Mouse (Mus musculus) limb, embryonic 14.5 days (tissue): ENCODE measurements around the gene Gclm. TPM values are rescaled to one million over a fixed set of nuclear protein-coding genes. Genes with fewer than 3 reads are reported as not detected.

Experiments used
- ATAC-seq: fragments of 200-750 bp; cut with Nextera tagmentation; 2 replicates; pipeline ENCODE4 v1.8.0; 2017; ENCODE audit warnings: low read depth, moderate number of reproducible peaks, moderate TSS enrichment; ENCODE audit not compliant: low FRiP score
- DNase-seq: peaks from one replicate; pipeline ENCODE4 v3.0.0-alpha.2; 2015; ENCODE audit warnings: low spot score
- H3K27ac ChIP-seq: fragments of 300-500 bp; sonication (generic); replicated peaks from 2 replicates; pipeline ENCODE4 v1.5.1; 2014; ENCODE audit warnings: low read depth, mild to moderate bottlenecking, low read length, moderate library complexity, mixed read lengths
- H3K27me3 ChIP-seq: fragments of 300-500 bp; sonication (generic); 2 replicates; pipeline ENCODE4 v1.6.1; 2014; ENCODE audit warnings: low read length, mixed read lengths; ENCODE audit not compliant: control insufficient read depth, insufficient read depth
- H3K36me3 ChIP-seq: fragments of 300-500 bp; sonication (generic); 2 replicates; pipeline ENCODE4 v1.6.1; 2014; ENCODE audit warnings: mild to moderate bottlenecking, low read length, moderate library complexity, mixed read lengths; ENCODE audit not compliant: control insufficient read depth, insufficient read depth
- H3K4me1 ChIP-seq: fragments of 300-500 bp; sonication (generic); 2 replicates; pipeline ENCODE4 v1.6.1; 2014; ENCODE audit warnings: antibody characterized with exemption, low read length, mixed read lengths; ENCODE audit not compliant: control insufficient read depth, insufficient read depth
- H3K4me2 ChIP-seq: fragments of 300-500 bp; sonication (generic); replicated peaks from 2 replicates; pipeline ENCODE4 v1.6.1; 2014; ENCODE audit warnings: low read depth, mild to moderate bottlenecking, low read length, moderate library complexity; ENCODE audit not compliant: severe bottlenecking
- H3K4me3 ChIP-seq: fragments of 300-500 bp; sonication (generic); replicated peaks from 2 replicates; pipeline ENCODE4 v1.5.1; 2014; ENCODE audit warnings: low read length
- H3K9ac ChIP-seq: fragments of 300-500 bp; sonication (generic); 2 replicates; pipeline ENCODE4 v1.6.1; 2014; ENCODE audit warnings: mild to moderate bottlenecking, low read depth, low read length, moderate library complexity; ENCODE audit not compliant: severe bottlenecking
- H3K9me3 ChIP-seq: fragments of 300-500 bp; sonication (generic); 2 replicates; pipeline ENCODE4 v1.6.1; 2016; ENCODE audit warnings: low read length; ENCODE audit not compliant: control insufficient read depth
- POLR2A ChIP-seq: fragments of 200-500 bp; IDR thresholded peaks from 2 replicates; pipeline ENCODE4 v1.8.0; 2012; ENCODE audit warnings: inconsistent platforms, mild to moderate bottlenecking, moderate library complexity, borderline replicate concordance; ENCODE audit not compliant: insufficient read depth, insufficient read length; ENCODE audit errors: extremely low read depth
- WGBS: fragments of 180-500 bp; shearing (Covaris S2); extraction: QIAGEN DNeasy Blood & Tissue Kit; methylation state at CpG from one replicate; pipeline ENCODE4 v1.1.7; 2014; 5-methylcytosine and 5-hydroxymethylcytosine counted together
- polyA plus RNA-seq, 2 experiments: library from polyadenylated mRNA; depleted of rRNA in 1 of 2; stranded (reverse) in 1 of 2; unstranded in 1 of 2; fragments of >200 nt; fragmentation: Nextera tagmentation in 1 of 2; extraction: Ambion mirVana in 1 of 2; gene quantifications; 2 replicates each; pipeline versions ENCODE4 v1.2.1 to v1.2.3; 2012 to 2014

Gene Gclm
- polyA plus RNA-seq, 2 experiments, result 30.4 to 58.4 TPM

DNA sequence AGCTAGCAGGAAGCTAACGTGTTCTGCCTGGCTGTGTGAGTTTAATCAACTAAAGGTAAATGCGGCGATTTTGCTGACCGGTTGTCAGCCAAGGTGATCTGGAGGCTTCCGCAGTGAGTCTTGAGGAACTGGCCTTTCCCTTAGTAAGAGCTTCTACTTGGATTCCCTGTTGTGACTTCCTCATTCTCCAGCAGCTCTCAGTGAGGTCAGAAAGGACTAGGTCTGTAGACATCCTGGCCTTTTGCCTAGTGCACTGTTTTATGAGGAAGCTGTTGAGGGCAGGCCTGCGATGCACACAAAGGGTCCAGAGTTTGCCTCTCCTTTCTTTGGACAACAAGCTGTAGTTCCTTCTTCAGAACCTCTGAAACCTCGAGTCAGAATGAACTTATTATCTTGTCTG is 45.3 kb downstream of the Gclm start:
- 76% methylated on average over 7 of the region's 7 CpGs for WGBS
- ATAC-seq (no peak), DNase-seq (peak; percentile 25)
- Histone ChIP-seq H3K27me3 (no peaks in the 10 kb centered on the region), H3K27ac (no peak overlapping the region), H3K36me3 (peaks cover 3% of the 10 kb centered on the region), H3K4me1 (peaks cover 15% of the 10 kb centered on the region), H3K4me3 (no peak overlapping the region), H3K9me3 (no peaks in the 10 kb centered on the region), H3K4me2 (no peak overlapping the region), H3K9ac (no peak overlapping the region)
- TF ChIP-seq POLR2A, result no peak

DNA sequence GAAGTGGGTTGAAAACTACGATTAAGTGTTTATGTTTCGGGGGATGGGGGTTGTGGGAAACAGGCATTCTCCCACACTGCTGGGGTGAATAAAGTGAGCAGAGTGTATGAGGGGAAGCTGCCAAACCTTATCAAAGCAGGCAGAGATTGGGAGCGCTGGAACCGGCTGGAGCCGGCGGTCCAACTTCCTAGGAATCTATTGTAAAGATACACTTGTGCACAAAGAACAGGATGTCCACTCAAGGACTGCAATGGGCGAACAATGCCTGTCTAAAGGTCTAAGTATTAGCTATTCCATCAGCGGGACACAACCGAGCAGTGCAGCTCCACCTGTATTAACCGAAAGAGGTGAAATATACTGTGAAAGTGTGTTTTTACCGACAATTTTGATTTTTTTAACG is 46.5 kb downstream of the Gclm start:
- TF ChIP-seq POLR2A, result no peak
- H3K4me3 ChIP-seq, result peak overlapping the region; percentile 61
- DNase-seq, result no peak
- no peak for ATAC-seq
- no peaks in the 10 kb centered on the region for H3K27me3 ChIP-seq
- H3K9me3 ChIP-seq, result no peaks in the 10 kb centered on the region
- peak overlapping the region; percentile 70 for H3K4me2 ChIP-seq
- no peaks in the 10 kb centered on the region for H3K36me3 ChIP-seq
- H3K4me1 ChIP-seq, result peaks cover 21% of the 10 kb centered on the region
- no peak overlapping the region for H3K9ac ChIP-seq
- 65% methylated on average over 12 of the region's 12 CpGs for WGBS
- H3K27ac ChIP-seq, result no peak overlapping the region

DNA sequence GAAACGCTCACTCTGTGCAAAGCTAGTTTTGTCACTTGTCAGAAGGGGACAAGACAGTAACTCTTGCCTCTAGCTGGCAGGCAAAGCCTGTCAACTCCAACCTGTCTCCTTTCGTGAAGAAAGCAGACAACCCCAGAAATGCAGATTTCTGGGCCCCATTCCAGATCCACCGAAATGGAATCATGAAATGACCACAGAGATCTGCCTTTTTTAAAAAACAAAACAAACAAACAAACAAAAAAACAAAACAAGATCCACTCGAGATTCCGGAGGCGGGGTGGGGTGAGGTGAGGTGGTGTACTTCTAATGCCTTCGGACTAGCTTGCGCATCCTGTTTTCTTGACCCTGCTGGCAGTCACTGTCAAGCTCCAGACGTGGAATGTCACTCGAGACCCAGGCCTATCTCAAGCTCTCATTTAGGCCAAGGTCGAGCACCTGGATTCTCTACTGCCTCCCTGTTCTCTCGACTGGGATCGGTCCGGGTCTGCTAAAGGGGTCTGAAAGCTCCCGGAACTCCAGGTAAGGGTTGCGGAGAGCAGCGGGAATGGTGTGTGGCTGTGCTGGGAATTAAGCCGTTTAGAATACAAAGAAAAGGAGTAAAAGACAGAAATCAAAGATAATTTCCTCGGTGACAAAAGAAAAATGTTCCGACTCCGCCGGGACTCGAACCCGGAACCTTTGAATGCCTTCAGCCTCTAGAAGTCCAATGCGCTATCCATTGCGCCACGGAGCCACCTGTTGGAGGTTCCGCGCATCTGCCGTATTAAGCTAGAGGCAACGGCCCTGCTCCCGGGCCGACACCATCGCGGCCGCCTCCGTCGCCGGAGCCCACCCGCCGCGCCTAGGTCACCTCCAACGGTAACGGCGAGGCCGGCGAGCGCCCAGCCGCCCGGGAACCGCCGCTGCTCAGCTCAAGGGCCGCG is 47.2 kb downstream of the Gclm start:
- DNase-seq (peak; percentile 90), ATAC-seq (peak; percentile 80)
- 8% methylated on average over 47 of the region's 54 CpGs for WGBS
- peaks cover 23% of the 10 kb centered on the region for H3K4me1 ChIP-seq
- peak overlapping the region; percentile 92 for H3K9ac ChIP-seq
- H3K36me3 ChIP-seq, result no peaks in the 10 kb centered on the region
- TF ChIP-seq POLR2A, result no peak
- peak overlapping the region; percentile 97 for H3K27ac ChIP-seq
- no peaks in the 10 kb centered on the region for H3K9me3 ChIP-seq
- H3K4me2 ChIP-seq, result peak overlapping the region; percentile 70
- no peaks in the 10 kb centered on the region for H3K27me3 ChIP-seq
- H3K4me3 ChIP-seq, result peak overlapping the region; percentile 61

DNA sequence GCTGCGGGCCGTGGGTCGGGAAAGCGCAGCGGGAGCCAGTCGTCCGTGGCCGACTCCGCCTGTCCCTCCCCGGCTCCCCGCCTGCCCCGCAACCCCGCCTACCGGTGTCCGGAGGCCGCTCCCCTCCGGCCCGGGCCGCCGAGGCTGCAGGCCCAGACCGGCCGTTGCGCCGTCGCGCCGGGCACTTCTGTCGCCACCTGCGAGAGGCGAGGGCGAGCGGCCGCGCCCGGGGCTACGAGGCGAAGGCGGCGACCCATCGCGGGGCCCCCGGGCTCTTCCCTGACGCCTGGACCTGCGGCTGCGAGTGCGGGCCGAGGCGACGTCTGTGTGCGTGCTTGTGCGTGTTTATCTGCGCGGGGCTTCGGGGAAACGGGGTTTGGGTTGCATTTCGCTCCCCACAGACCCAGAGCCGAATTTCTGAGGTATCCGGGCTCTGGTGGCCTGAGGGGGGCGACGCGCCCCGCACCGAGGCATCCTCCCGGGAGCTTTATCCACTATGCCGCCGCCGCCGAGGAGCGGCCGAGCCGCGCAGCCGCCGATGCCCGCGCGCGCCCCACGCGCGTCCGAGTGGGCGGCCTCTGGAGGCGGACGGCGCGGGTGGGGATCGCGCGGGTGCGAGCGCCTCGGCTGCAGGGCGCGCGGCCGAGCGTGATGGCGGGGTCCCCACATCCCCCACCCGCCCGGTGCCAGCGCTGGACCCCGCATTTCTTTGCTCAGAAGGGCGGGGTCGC is 48.0 kb downstream of the Gclm start:
- no peaks in the 10 kb centered on the region for H3K27me3 ChIP-seq
- peak overlapping the region; percentile 92 for H3K9ac ChIP-seq
- DNase-seq (peak; percentile 38), ATAC-seq (peak; percentile 64)
- peak overlapping the region; percentile 61 for H3K4me3 ChIP-seq
- H3K27ac ChIP-seq, result peak overlapping the region; percentile 97
- H3K4me1 ChIP-seq, result peaks cover 23% of the 10 kb centered on the region
- under 1% methylated on average over 77 of the region's 105 CpGs for WGBS
- no peaks in the 10 kb centered on the region for H3K36me3 ChIP-seq
- peak overlapping the region; percentile 70 for H3K4me2 ChIP-seq
- no peaks in the 10 kb centered on the region for H3K9me3 ChIP-seq
- TF ChIP-seq POLR2A, result no peak
